Mouse (Mus musculus) CD8-positive naive resting alpha-beta T cell, adult 57 days (primary cell): Measurements from ENCODE around the gene Gm45799. TPM values are rescaled to one million over a fixed set of nuclear protein-coding genes. Genes with fewer than 3 reads are reported as not detected.

Experiments
- total RNA-seq: library from RNA; stranded (reverse); gene quantifications from one replicate; pipeline ENCODE4 v1.2.4, GENCODE M21; 2023

Gene Gm45799
- total RNA-seq = 8.8 TPM

GRCm38 (mm10) chr7:105640233-105640893, at the start of gene Gm45799, which contains the start of gene Arfip2:
TSS of gene Gm45799 (plus strand) at chr7:105640552.
TSS of gene Arfip2 (minus strand) at chr7:105640416.

GRCm38 (mm10) chr7:105633127-105633800, 7.1 kb upstream of the Gm45799 start, which contains the start of gene Trim3:
TSS of gene Trim3 (minus strand) at chr7:105633571.

GRCm38 (mm10) chr7:105639756-105640155, 596 bp upstream of the Gm45799 start, which contains the start of gene Timm10b:
TSS of gene Timm10b (plus strand) at chr7:105640056.

DNA sequence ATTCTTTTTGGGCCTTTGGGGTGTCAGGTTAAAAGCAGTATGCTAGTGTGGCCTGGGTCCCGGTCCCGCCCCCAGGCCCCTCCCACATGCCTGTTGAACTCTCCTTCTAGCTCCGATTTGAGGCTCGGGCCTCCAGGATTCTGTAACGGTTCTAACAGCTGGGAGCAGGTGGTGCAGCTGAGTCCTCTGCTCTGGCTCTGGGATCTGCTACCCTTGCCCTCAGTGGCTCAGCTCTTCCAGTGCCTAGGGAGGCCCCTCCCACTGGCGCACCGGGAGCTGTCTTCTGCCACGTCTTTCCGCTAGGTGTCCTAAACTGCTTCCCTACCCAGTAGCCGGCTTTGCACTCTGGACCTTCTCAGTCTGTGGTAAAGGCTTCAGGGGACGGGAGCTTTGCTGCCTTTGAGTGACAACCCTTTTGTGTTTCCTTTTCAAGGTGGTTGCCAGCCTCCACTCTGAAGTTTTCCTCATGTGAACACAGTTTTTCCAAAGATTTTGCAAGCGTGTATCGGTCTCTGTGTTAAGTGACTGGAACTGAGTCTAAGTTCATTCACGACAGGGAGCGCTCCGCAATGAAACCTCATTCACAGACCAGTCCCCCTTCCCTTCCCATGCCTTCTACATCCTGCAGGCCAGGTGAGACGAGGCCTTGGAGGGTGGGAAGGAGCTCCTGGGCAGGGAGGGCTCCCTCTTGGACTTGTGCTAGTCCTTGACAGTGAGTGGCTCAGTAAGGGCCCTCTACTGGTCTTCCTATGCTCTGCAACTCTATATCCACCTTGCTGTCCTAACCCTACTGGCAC, 10.5 kb downstream of the Gm45799 start, which contains the start of gene Dnhd1:
TSS of gene Dnhd1 (plus strand) at position 189 of the 797 bp plus-strand sequence.

Other genes starting within 250 kb of the Gm45799 start
- gene Fam160a2, start 240.5 kb upstream of the Gm45799 start, total RNA-seq = 42.6 TPM
- gene Cnga4, start 236.0 kb upstream of the Gm45799 start, total RNA-seq = not detected
- not detected for gene Cckbr, start 214.8 kb upstream of the Gm45799 start, total RNA-seq
- not detected for gene Cavin3, start 158.3 kb upstream of the Gm45799 start, total RNA-seq
- gene Smpd1, start 86.2 kb upstream of the Gm45799 start, total RNA-seq = 21.5 TPM
- gene Apbb1, start 58.9 kb upstream of the Gm45799 start, total RNA-seq = 2.6 TPM
- gene Hpx, start 40.4 kb upstream of the Gm45799 start, total RNA-seq = not detected
- 17.5 TPM for gene Trim3, start 7.0 kb upstream of the Gm45799 start, total RNA-seq
- 68.0 TPM for gene Timm10b, start 496 bp upstream of the Gm45799 start, total RNA-seq
- gene Arfip2, start 136 bp upstream of the Gm45799 start, total RNA-seq = 31.9 TPM
- gene Dnhd1, start 10.3 kb downstream of the Gm45799 start, total RNA-seq = 4.7 TPM
- 93.6 TPM for gene Ilk, start 96.0 kb downstream of the Gm45799 start, total RNA-seq
- 20.0 TPM for gene Rrp8, start 96.8 kb downstream of the Gm45799 start, total RNA-seq
- 190 TPM for gene Taf10, start 103.8 kb downstream of the Gm45799 start, total RNA-seq
- 50.2 TPM for gene Tpp1, start 111.7 kb downstream of the Gm45799 start, total RNA-seq
- 0.03 TPM for gene Dchs1, start 147.1 kb downstream of the Gm45799 start, total RNA-seq
- 59.0 TPM for gene Mrpl17, start 170.5 kb downstream of the Gm45799 start, total RNA-seq